Mouse (Mus musculus) liver, adult 2 months (tissue): ENCODE measurements around the gene Sdsl.

Source experiments
- CTCF ChIP-seq: fragments of 200-500 bp; IDR thresholded peaks from 2 replicates; pipeline ENCODE4 v1.5.1; 2011; ENCODE audit warnings: low read depth, low read length, control low read depth
- POLR2A ChIP-seq: fragments of 200-500 bp; IDR thresholded peaks from 2 replicates; pipeline ENCODE4 v1.6.1; 2011; ENCODE audit warnings: low read length, control low read depth; ENCODE audit not compliant: insufficient read depth; ENCODE audit errors: extremely low read depth

DNA sequence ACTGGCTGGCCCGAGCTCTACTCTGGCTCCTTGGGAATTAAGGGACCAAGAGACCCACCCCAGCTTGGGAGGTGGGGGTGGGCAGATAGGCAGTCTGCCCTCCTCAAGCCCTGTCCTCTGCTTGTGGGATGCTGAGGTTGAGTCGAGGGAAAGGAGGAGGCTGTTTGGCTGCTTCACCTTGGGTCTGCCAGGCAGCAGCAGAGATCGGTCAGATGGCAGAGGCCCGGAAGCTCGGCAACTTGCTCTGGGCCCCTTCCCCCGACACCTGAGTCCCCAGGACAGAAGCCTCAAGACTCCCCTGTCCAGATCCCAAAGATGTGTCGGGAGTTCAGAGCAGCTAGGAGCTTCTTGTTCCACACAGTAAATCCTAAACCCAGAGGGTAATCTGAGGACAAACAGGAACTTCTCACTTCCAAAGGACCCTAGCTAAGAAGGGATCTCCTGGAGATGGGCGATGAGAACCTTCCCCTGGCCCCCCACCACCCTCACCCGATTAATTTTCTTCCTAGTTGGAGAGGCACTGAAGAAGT, 40.1 kb downstream of the Sdsl start:
- TF ChIP-seq POLR2A (no peak), CTCF (no peak)
